Mouse (Mus musculus) erythroblast, embryonic 14.5 days (primary cell): ENCODE results near the gene Sprr2a2. TPM values are rescaled to one million over a fixed set of nuclear protein-coding genes. Genes with fewer than 3 reads are reported as not detected.
"Not testable (repeated sequence)": the region's sequence is repeated elsewhere in the genome, so short reads cannot be mapped to it uniquely, and the experiment has no call there.

ENCODE experiments used
- H3K27me3 ChIP-seq: 2 replicates; pipeline ENCODE4 v1.6.1; 2012; ENCODE audit warnings: inconsistent platforms; ENCODE audit not compliant: control insufficient read depth
- H3K36me3 ChIP-seq: 2 replicates; pipeline ENCODE4 v1.6.1; 2012; ENCODE audit warnings: mild to moderate bottlenecking, inconsistent platforms; ENCODE audit not compliant: control insufficient read depth
- H3K4me1 ChIP-seq: 2 replicates; pipeline ENCODE4 v1.6.1; 2012; ENCODE audit warnings: inconsistent platforms; ENCODE audit not compliant: control insufficient read depth
- H3K4me3 ChIP-seq: replicated peaks from 2 replicates; pipeline ENCODE3; 2012; ENCODE audit warnings: moderate library complexity, mild to moderate bottlenecking, inconsistent platforms
- H3K9me3 ChIP-seq: 2 replicates; pipeline ENCODE4 v1.6.1; 2012; ENCODE audit warnings: low read length, inconsistent platforms, mixed read lengths; ENCODE audit not compliant: control insufficient read depth
- polyA plus RNA-seq: library from polyadenylated mRNA; stranded (reverse); fragments of >175 nt; gene quantifications from 2 replicates; pipeline ENCODE4 v1.2.3, GENCODE M21; 2012

The Sprr2a2 gene
- polyA plus RNA-seq, 1 experiment = 0.02 TPM

DNA sequence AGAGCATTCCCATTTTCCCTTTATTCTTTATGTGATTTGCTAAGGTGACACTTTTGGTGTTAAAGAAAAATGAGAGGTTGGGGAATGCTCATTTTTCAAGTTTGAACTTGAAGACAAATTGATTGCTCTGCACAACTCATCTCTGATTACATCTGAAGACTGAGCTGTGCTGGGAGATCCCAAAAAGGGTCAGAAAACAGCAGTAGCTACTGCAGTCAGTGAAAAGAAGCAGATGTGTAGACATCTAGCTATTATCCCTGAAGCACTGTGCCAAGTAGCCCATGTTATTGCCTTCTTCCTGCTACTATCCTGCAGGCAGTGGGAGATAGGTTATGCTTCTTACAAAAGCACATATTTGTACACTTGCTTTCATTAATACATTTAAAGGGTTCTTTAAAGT is 29.1 kb downstream of the Sprr2a2 start:
- H3K4me1 ChIP-seq, H3K36me3 ChIP-seq, H3K9me3 ChIP-seq, H3K4me3 ChIP-seq, H3K27me3 ChIP-seq: not testable (repeated sequence)

DNA sequence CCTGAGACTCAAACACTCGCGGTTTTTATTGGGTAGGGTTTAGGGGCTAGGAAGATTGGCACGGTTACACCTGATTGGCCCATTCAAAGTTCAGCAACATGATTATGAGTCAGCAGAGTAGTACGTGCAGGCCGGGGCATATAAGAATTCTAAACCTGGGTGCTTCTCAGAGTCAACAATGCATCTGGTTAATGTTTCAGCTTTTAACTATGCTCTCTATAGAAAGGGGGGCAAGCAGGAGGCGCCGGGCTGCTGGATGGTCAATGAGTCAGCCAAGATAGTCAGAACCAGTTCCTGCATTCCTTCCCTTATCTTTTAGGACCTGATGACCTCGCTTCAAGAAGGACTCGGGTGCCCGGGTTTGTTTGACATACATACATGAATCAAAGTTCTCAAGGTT is 30.5 kb downstream of the Sprr2a2 start:
- not testable (repeated sequence) for H3K4me3 ChIP-seq, H3K36me3 ChIP-seq, H3K27me3 ChIP-seq, H3K4me1 ChIP-seq, H3K9me3 ChIP-seq

DNA sequence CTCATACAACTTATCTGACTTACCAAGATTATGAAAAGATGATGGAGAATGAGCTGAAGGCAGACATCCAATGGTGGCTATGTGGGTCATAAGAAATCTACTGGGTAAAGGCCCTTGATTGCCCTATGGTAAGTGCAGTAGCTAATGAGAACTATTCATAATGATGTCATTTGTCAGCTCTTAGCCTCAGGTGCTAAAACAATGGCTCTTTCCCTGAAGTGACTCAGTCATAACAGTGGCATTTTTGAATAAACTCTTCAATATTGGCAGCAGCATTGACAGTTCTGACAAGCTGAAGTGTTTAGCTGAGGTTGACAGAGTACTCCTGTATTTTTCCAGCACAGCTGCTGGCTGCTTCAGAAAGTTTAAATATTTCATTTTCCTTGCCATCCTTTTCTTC is 32.8 kb downstream of the Sprr2a2 start:
- not testable (repeated sequence) for H3K27me3 ChIP-seq, H3K9me3 ChIP-seq, H3K4me1 ChIP-seq, H3K4me3 ChIP-seq, H3K36me3 ChIP-seq

DNA sequence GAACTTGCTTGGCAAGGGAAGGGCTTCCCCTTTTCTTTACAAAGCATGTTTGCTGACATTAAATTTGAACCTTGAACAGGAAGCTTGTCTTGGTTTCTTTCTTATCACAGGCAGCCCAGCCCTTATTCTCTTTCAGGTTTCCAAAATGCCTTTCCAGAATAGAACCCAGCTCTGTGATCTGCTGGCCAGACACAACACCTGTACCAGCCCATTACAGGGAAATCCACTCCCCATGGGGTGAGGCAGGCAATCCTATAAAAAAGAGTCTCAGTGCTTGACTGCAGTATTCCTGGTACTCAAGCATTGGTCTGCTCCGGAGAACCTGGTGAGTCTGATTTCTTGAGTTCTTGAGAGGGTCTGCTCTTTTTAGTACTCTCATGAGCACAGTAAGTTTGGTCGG is 34.7 kb downstream of the Sprr2a2 start:
- not testable (repeated sequence) for H3K9me3 ChIP-seq, H3K4me3 ChIP-seq, H3K4me1 ChIP-seq, H3K36me3 ChIP-seq, H3K27me3 ChIP-seq

DNA sequence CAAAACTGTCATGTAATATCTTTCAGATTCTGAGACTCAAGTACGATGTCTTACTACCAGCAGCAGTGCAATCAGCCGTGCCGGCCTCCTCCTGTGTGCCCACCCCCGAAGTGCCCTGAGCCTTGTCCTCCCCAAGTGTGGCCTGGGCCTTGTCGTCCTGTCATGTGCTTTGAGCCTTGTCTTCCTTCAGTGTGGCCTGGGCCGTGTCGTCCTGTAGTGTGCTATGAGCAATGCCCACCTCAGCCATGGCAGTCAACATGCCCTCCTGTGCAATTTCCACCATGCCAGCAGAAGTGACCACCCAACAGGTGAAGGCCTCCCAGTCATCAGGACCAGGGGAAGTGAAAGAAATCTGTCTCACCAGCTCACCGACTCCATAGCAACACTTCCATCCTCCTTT is 38.1 kb downstream of the Sprr2a2 start:
- H3K27me3 ChIP-seq, H3K9me3 ChIP-seq, H3K36me3 ChIP-seq, H3K4me3 ChIP-seq, H3K4me1 ChIP-seq: not testable (repeated sequence)

DNA sequence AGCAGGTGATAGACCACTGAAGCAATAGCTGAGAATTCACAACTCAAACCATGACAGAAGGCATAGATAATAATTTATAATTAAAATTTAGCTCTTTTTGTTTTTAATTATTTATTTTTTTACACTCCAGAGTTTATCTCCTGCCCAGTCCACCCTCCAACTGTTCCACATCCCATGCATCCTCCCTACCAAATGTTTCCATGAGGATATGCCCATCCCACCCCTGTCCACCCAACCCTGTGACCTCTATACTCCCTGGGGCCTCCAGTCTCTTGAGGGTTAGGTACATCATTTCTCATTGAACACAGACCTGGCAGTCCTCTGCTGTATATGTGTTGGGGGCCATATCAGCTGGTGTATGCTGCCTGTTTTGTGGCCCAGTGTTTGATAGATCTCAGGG is 42.8 kb downstream of the Sprr2a2 start:
- H3K9me3 ChIP-seq = not testable (repeated sequence)

DNA sequence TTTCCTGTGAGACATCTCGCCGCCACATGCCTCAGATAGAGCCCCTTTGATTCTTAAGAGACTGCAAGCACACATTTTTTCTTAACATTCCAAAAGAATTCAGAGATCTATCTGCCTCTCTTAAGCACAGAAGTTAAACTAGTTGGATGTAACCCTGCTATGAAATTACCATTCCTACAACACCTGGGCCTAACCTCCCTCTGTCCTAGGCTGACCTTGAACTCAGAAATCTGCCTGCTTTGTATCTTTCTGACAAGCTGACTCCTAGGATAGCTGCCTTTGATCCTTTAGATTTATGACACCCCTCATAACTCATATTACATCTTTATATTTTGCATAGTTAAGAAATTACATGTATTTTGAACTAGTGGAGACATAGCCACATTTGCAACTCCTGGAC is 47.7 kb downstream of the Sprr2a2 start:
- not testable (repeated sequence) for H3K9me3 ChIP-seq, H3K4me3 ChIP-seq, H3K36me3 ChIP-seq, H3K27me3 ChIP-seq, H3K4me1 ChIP-seq

More for the DNA sequence above, 42.8 kb downstream of the Sprr2a2 start:
- H3K4me3 ChIP-seq, H3K27me3 ChIP-seq, H3K4me1 ChIP-seq, H3K36me3 ChIP-seq: not testable (repeated sequence)

GRCm38 (mm10) chr3:92271414-92271985 is 55.8 kb downstream of the Sprr2a2 start:
- not testable (repeated sequence) for H3K9me3 ChIP-seq, H3K36me3 ChIP-seq, H3K27me3 ChIP-seq, H3K4me3 ChIP-seq, H3K4me1 ChIP-seq

GRCm38 (mm10) chr3:92273504-92273903 is 57.8 kb downstream of the Sprr2a2 start:
- not testable (repeated sequence) for H3K4me1 ChIP-seq, H3K36me3 ChIP-seq, H3K9me3 ChIP-seq, H3K27me3 ChIP-seq, H3K4me3 ChIP-seq

DNA sequence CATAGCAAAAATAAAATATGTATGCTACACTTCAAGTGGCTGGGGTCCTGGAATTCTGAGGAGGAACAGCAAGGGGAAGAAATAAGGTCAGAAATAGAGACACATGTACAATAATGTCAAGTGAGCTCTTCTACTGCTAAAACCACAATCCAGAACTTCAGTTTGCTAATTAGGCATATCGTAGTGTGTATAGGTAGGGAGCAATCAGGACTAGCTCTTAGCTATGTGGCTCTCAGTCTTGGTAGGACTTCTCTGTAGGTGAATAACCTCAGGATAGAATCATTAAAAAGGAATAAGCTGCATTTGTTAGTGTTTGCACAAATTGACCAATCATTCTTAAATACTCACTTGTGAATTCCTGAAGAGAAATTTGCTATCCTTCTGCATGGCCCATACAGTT is 58.3 kb downstream of the Sprr2a2 start:
- H3K36me3 ChIP-seq, H3K4me1 ChIP-seq, H3K9me3 ChIP-seq, H3K27me3 ChIP-seq, H3K4me3 ChIP-seq: not testable (repeated sequence)

GRCm38 (mm10) chr3:92279663-92280062 is 63.9 kb downstream of the Sprr2a2 start:
- not testable (repeated sequence) for H3K27me3 ChIP-seq, H3K36me3 ChIP-seq, H3K9me3 ChIP-seq, H3K4me1 ChIP-seq, H3K4me3 ChIP-seq

- H3K4me1 ChIP-seq, H3K36me3 ChIP-seq, H3K4me3 ChIP-seq, H3K9me3 ChIP-seq, H3K27me3 ChIP-seq: not testable (repeated sequence)
Observed at GRCm38 (mm10) chr3:92280963-92281606, 65.4 kb downstream of the Sprr2a2 start.

GRCm38 (mm10) chr3:92285101-92285500 is 69.4 kb downstream of the Sprr2a2 start, which contains the start of gene Sprr2a3:
Gene Sprr2a3 (plus strand): TSS chr3:92285417.
- H3K27me3 ChIP-seq, H3K4me3 ChIP-seq, H3K36me3 ChIP-seq, H3K4me1 ChIP-seq, H3K9me3 ChIP-seq: not testable (repeated sequence)

- H3K36me3 ChIP-seq, H3K9me3 ChIP-seq, H3K4me3 ChIP-seq, H3K27me3 ChIP-seq, H3K4me1 ChIP-seq: not testable (repeated sequence)
Observed at GRCm38 (mm10) chr3:92288489-92288888, 72.8 kb downstream of the Sprr2a2 start.
